Mouse (Mus musculus) heart, postnatal 0 days (tissue): Measurements from ENCODE around the gene Nsmce4a.

Experiments used
- CTCF ChIP-seq: IDR thresholded peaks from 2 replicates; pipeline ENCODE4 v1.5.1; 2016; ENCODE audit warnings: antibody characterized with exemption, control low read depth, low read depth
- EP300 ChIP-seq: IDR thresholded peaks from 2 replicates; pipeline ENCODE4 v1.6.1; 2016; ENCODE audit warnings: antibody characterized with exemption, low read depth

GRCm38 (mm10) chr7:130510243-130510642, 62.7 kb downstream of the Nsmce4a start:
- TF ChIP-seq CTCF, result no peak
- TF ChIP-seq EP300, result no peak
